Mouse (Mus musculus): ENCODE measurements around the gene Rps24. TPM values are rescaled to one million over a fixed set of nuclear protein-coding genes. Genes with fewer than 3 reads are reported as not detected.
"Not testable (repeated sequence)": the region's sequence is repeated elsewhere in the genome, so short reads cannot be mapped to it uniquely, and the experiment has no call there.

Gene Rps24
- polyA plus RNA-seq (2015; fragmentation: Nextera tagmentation; extraction: Ambion mirVana) = 520 and 607 TPM in 2 replicates

DNA sequence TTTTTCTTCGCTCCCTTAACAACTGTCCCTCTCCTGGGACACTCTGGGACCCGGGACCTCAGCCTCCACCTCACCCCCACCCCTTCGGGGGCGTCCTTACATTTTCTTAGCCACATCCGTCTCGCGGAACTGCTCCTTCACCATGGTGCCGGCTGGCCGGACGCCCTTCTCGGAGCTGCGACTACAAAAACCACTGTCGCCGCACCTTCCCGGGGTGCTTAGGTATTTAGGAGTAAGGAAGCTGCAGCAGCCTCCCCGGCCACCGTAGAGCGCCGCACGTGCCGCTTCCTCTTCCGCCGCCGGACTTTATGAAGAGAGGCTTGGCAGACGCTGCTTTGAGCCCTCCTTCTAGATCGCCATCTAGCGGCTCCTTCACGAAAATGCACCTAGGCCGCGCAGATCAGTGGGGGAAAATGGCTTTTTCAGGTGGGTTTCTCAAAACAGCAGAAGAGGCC lies at the start of gene Rps24, which contains the start of gene Polr3a:
Rps24 (plus strand) TSS at position 353 of the 455 bp plus-strand sequence.
Polr3a (minus strand) TSS at position 286 of the 455 bp plus-strand sequence.
- Histone ChIP-seq H3K9ac (peak within 1 kb of the TSS; percentile 79), H3K9me3 (no peaks in the 10 kb centered on the region), H3K4me3 (peak within 1 kb of the TSS; percentile 96), H3K27me3 (no peaks in the 10 kb centered on the region), H3K36me3 (peaks cover 26% of the 10 kb centered on the region), H3K4me1 (replicated peaks) (peaks cover 24% of the 10 kb centered on the region), H3K4me2 (peak within 1 kb of the TSS; percentile 80), H3K27ac (replicated peaks) (peak within 1 kb of the TSS; percentile 64)
- peak; percentile 58 for ATAC-seq (ENCODE audit: low FRiP score, low read depth)
- WGBS = under 1% methylated on average over 30 of the region's 30 CpGs

DNA sequence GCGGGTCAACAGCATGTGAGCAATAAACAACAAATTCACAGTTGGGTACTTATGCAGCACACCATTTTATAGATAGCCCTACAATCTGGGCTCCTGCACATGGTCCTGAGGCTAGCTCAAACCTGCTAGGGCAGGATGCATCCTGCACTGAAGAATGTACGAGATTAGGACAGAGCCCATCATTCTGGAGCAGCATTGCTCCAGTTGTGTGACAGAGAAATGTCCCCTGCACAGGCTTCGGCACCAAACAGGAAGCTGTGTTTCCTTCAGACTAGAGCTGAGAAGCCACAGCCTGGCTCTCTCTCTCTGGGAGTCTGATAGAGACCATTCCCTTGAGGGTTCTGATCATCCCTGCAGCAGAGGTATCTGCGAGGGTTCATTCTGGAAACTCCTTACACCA lies 43.4 kb upstream of the Rps24 start:
- not testable (repeated sequence) for H3K27me3 ChIP-seq; H3K9me3 ChIP-seq; H3K27ac ChIP-seq (replicated peaks); H3K4me3 ChIP-seq; H3K9ac ChIP-seq; ATAC-seq (ENCODE audit: low FRiP score, low read depth); H3K4me1 ChIP-seq (replicated peaks); H3K4me2 ChIP-seq
- peaks cover 13% of the 10 kb centered on the region for H3K36me3 ChIP-seq
- 92% methylated on average over 4 of the region's 4 CpGs for WGBS

DNA sequence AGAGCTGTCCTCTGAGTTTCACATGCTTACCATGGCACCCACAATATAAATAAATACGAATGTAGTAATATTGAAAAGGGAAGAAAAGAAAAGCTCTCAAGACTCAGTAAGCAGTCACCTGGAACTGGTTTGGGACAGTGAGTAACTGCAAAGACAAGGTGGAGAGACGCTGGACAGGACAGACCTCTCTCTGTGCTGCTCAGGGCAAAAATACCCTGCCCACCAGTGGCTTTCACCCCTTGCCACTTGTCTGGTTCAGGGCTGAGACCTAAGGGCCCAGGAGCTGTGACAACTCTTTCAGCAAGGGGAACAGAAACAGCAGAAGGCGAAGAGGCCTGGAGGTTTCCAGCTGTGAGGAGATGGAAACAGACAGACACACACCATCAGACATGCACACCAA lies 28.7 kb upstream of the Rps24 start:
- Histone ChIP-seq H3K4me3 (no peak overlapping the region), H3K27ac (replicated peaks) (no peak overlapping the region), H3K36me3 (peaks cover 95% of the 10 kb centered on the region), H3K9me3 (no peaks in the 10 kb centered on the region), H3K27me3 (no peaks in the 10 kb centered on the region), H3K9ac (no peak overlapping the region), H3K4me2 (no peak overlapping the region), H3K4me1 (replicated peaks) (no peaks in the 10 kb centered on the region)
- no peak for ATAC-seq (ENCODE audit: low FRiP score, low read depth)
- 89% methylated on average over 3 of the region's 3 CpGs for WGBS

DNA sequence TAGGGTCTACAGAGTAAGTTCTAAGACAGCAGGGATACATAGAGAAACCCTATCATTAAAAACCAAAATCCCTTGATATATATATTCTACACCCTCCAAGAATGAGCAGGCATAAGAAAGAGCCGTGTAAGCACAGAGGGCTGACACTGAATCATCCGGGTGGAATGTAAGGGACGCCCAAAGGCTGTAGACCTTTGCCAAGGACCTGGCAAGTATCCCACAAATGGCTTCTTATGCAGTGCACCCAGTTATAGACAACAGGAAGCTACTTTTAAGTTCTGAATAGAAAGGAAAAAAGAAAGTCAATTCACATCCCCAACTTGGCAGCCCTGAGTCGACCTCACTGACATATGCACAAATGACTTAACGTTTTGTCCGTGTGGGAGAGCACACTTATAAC lies 18.1 kb upstream of the Rps24 start:
- H3K27ac ChIP-seq (replicated peaks) = no peak overlapping the region
- ATAC-seq (ENCODE audit: low FRiP score, low read depth) = no peak
- peaks cover 75% of the 10 kb centered on the region for H3K36me3 ChIP-seq
- H3K27me3 ChIP-seq = no peaks in the 10 kb centered on the region
- H3K4me1 ChIP-seq (replicated peaks) = no peaks in the 10 kb centered on the region
- no peak overlapping the region for H3K4me3 ChIP-seq
- no peak overlapping the region for H3K4me2 ChIP-seq
- H3K9me3 ChIP-seq = no peaks in the 10 kb centered on the region
- H3K9ac ChIP-seq = no peak overlapping the region
- 95% methylated on average over 6 of the region's 6 CpGs for WGBS

DNA sequence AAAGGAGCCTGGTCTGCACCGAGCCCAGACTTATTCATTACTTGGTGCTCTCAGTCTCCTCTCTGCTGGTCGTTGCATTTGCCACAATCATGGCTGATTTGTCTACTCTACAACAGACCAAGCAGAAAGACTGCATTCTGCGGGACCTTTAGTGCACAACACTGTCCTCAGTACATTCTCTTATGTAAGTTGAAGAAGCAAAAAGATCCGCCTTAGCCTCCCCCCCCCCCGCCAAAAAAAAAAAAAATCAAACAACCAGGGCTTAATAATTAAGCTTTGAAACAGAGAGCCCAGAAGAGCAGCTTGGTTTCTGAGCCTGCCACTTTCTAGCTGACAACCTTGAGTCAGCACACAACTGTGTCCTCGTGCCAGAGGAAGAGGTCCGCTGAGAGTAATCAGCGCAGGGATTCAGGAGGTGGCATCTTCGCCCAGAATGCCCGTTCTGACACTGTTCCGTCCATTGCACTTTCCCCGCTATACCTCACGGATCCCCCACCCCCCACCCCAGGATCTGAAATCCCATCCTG lies 621 bp upstream of the Rps24 start:
- Histone ChIP-seq H3K9ac (peak overlapping the region; percentile 79), H3K4me1 (replicated peaks) (peaks cover 19% of the 10 kb centered on the region), H3K27ac (replicated peaks) (peak overlapping the region; percentile 64), H3K36me3 (peaks cover 31% of the 10 kb centered on the region), H3K4me2 (peak overlapping the region; percentile 80), H3K9me3 (no peaks in the 10 kb centered on the region), H3K4me3 (peak overlapping the region; percentile 96), H3K27me3 (no peaks in the 10 kb centered on the region)
- 10% methylated on average over 13 of the region's 13 CpGs for WGBS
- no peak for ATAC-seq (ENCODE audit: low FRiP score, low read depth)

DNA sequence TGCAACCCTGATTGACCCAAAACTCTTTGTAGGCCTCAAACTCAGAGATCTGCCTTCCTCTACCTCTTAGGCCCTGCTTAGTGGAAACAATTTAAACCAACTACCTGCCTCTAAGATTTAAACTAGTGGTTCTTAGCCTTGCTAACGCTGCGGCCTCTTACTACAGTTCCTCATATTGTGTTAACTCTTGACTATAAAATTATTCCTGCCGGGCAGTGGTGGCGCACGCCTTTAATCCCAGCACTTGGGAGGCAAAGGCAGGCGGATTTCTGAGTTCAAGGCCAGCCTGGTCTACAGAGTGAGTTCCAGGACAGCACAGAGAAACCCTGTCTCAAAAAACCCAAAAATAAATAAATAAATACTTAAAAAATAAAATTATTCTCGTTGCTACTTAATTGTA lies 2.8 kb downstream of the Rps24 start:
- H3K36me3 ChIP-seq = peaks cover 22% of the 10 kb centered on the region
- peaks cover 53% of the 10 kb centered on the region for H3K4me1 ChIP-seq (replicated peaks)
- not testable (repeated sequence) for H3K27me3 ChIP-seq; H3K9me3 ChIP-seq; ATAC-seq (ENCODE audit: low FRiP score, low read depth); H3K9ac ChIP-seq; H3K4me3 ChIP-seq; H3K27ac ChIP-seq (replicated peaks)
- WGBS = 90% methylated on average over 7 of the region's 7 CpGs
- H3K4me2 ChIP-seq = peak overlapping the region; percentile 85; the same call in 1 of the 2 replicates

DNA sequence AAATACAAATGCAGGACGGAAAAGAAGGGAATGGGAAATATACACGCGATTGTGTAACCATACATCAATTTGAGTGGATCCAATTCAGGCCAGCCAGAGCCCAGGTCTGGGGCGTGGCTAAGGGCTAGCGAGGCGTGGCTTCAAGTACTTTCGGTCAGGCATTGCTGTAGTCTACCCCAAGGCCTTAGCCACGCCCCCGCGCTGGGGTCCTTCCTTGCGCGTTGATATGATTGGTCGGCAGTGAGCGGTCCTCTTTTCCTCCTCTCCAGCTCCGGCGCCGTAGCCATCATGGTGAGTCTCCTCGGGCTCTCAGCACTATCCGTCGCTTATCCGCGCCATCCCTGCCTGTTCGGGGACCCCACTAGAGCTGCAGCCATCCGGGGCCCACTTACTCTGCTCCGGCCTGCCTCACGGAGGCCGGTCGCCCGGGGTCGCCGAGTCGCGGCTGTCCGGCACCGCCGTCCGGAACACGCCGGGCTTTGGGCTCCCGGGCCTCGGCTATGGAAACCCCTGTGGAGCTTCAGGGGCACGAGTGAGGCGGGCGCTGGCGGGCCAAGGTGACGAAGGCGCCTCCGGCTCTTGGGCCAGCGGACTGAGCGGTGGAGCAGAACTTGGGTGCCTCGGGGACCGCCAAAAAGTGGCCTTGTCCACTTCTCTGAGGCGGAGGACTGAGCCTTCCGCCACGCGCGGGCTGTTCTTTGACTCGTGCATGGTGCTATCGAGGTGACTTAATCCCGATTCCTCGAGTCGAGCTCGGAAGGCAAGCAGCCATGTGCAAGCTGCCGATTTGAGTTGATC lies 3.7 kb downstream of the Rps24 start:
- peaks cover 29% of the 10 kb centered on the region for H3K36me3 ChIP-seq
- H3K27ac ChIP-seq (replicated peaks) = peak overlapping the region; percentile 79
- ATAC-seq (ENCODE audit: low FRiP score, low read depth) = peak; percentile 90
- WGBS = under 1% methylated on average over 64 of the region's 64 CpGs
- no peaks in the 10 kb centered on the region for H3K27me3 ChIP-seq
- H3K4me3 ChIP-seq = peak overlapping the region; percentile 64
- H3K4me2 ChIP-seq = peak overlapping the region; percentile 85
- H3K9me3 ChIP-seq = no peaks in the 10 kb centered on the region
- peaks cover 51% of the 10 kb centered on the region for H3K4me1 ChIP-seq (replicated peaks)
- H3K9ac ChIP-seq = peak overlapping the region; percentile 88

DNA sequence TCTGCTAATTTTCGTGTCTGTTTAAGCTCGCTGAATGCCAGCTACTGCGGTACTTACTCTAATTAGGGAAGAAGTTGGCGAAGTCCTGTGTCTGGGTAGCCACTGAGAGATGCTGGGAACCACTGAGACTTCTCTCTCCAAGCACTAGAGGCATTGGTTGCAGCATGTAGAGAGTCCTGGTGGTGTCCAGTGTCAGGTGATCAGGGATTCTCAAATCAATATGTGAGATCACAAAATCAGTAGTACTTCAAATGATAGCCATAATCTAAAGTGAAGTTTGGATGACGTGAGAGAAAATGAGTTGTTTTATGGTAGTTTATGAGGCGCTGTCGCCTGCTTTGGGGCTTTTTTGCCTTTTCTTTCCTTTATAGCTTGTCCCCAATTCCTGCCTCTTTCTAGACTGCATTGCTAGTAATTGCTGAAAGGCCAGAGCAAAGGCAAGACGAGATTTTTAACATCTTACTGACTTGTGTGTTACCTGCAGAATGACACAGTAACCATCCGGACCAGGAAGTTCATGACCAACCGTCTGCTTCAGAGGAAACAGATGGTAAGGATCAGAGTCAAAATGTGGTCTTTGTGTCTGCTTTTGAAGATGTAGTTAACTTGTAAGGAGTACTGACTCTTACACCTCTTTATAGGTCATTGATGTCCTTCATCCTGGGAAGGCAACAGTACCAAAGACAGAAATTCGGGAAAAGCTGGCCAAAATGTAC lies 4.5 kb downstream of the Rps24 start:
- Histone ChIP-seq H3K27me3 (no peaks in the 10 kb centered on the region), H3K9ac (peak overlapping the region; percentile 88), H3K9me3 (no peaks in the 10 kb centered on the region), H3K4me1 (replicated peaks) (peaks cover 43% of the 10 kb centered on the region), H3K36me3 (peaks cover 36% of the 10 kb centered on the region), H3K27ac (replicated peaks) (peak overlapping the region; percentile 79), H3K4me3 (peak overlapping the region; percentile 64), H3K4me2 (peak overlapping the region; percentile 85)
- ATAC-seq (ENCODE audit: low FRiP score, low read depth) = peak; percentile 9; the same call in 1 of the 2 replicates
- 7% methylated on average over 11 of the region's 11 CpGs for WGBS

DNA sequence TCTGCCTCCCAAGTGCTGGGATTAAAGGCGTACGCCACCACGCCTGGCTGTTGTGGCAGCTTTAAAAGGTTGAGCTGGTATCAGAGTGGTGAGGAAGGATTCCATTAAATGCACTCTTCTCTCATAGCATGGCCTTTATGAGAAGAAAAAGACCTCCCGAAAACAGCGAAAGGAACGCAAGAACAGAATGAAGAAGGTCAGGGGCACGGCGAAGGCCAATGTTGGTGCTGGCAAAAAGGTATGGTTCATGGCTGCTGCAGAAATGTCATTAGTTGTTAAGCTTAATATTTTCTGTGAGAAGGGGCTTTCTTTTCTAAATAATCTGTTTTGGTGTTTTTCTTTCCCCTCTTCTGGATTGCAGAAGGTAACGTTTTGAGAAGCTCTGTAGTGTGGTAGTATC lies 6.3 kb downstream of the Rps24 start:
- peaks cover 53% of the 10 kb centered on the region for H3K36me3 ChIP-seq
- 87% methylated on average over 9 of the region's 9 CpGs for WGBS
- H3K4me1 ChIP-seq (replicated peaks) = peaks cover 43% of the 10 kb centered on the region
- no peak overlapping the region for H3K9ac ChIP-seq
- ATAC-seq (ENCODE audit: low FRiP score, low read depth) = no peak
- no peak overlapping the region for H3K4me3 ChIP-seq
- no peak overlapping the region for H3K4me2 ChIP-seq
- H3K9me3 ChIP-seq = no peaks in the 10 kb centered on the region
- H3K27ac ChIP-seq (replicated peaks) = no peak overlapping the region
- H3K27me3 ChIP-seq = no peaks in the 10 kb centered on the region

DNA sequence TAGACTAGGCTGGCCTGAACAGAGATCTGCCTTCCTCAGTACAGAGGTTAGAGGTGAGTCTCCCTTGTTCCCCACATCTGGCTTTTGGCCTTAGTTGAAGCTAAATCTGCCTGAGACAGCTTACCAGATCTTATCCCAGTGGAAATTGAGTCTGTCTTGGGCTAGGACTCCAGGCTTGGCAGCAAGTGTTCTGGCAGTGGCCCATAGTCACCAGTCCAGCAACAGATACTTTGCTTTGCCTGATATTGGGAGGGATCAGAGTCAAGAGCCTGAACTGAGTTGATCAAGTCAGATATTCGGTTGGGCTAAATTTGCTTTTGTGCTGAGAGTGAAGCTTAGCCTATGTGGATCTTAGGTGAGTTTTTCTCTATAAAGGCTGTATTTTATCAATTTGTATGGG lies 9.6 kb downstream of the Rps24 start:
- Histone ChIP-seq H3K9me3 (no peaks in the 10 kb centered on the region), H3K4me2 (no peak overlapping the region), H3K9ac (no peak overlapping the region), H3K36me3 (peaks cover 58% of the 10 kb centered on the region), H3K27ac (replicated peaks) (no peak overlapping the region), H3K4me1 (replicated peaks) (peaks cover 46% of the 10 kb centered on the region), H3K27me3 (no peaks in the 10 kb centered on the region), H3K4me3 (no peak overlapping the region)
- ATAC-seq (ENCODE audit: low FRiP score, low read depth) = no peak
- WGBS = 94% methylated on average over 1 of the region's 1 CpGs

DNA sequence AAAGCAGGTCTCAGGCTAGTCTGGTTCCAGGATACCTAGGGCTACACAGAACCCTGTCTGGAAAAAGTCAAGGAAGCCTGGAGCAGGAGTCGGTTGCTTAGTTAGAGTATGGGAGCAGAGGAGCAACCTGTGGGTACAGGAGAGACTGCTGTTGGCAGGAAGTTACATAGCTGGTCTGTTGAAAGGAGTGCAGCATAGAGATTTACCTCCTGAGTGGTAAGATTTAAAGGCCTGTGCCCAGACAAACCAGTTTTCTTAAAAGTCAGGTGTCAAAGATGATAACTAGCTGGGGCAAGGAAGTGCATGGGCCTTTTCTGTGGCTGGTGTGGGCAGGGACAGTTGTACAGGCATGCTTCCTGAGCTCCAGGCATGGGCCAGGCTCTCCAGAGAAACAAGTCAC lies 10.5 kb downstream of the Rps24 start:
- 94% methylated on average over 1 of the region's 1 CpGs for WGBS
- H3K36me3 ChIP-seq = peaks cover 56% of the 10 kb centered on the region
- peaks cover 40% of the 10 kb centered on the region for H3K4me1 ChIP-seq (replicated peaks)
- H3K27ac ChIP-seq (replicated peaks) = no peak overlapping the region
- no peaks in the 10 kb centered on the region for H3K9me3 ChIP-seq
- H3K9ac ChIP-seq = no peak overlapping the region
- no peak for ATAC-seq (ENCODE audit: low FRiP score, low read depth)
- H3K4me3 ChIP-seq = no peak overlapping the region
- H3K27me3 ChIP-seq = no peaks in the 10 kb centered on the region
- H3K4me2 ChIP-seq = no peak overlapping the region

All from hindbrain, embryonic 15.5 days (tissue).